Mouse (Mus musculus): Measurements from ENCODE around the gene Tsc22d4. TPM values are rescaled to one million over a fixed set of nuclear protein-coding genes. Genes with fewer than 3 reads are reported as not detected.
A peak's percentile ranks its signal among the peaks of the same experiment; 100 is the strongest.

Gene Tsc22d4
- polyA plus RNA-seq, 1 experiment, result 133 TPM

DNA sequence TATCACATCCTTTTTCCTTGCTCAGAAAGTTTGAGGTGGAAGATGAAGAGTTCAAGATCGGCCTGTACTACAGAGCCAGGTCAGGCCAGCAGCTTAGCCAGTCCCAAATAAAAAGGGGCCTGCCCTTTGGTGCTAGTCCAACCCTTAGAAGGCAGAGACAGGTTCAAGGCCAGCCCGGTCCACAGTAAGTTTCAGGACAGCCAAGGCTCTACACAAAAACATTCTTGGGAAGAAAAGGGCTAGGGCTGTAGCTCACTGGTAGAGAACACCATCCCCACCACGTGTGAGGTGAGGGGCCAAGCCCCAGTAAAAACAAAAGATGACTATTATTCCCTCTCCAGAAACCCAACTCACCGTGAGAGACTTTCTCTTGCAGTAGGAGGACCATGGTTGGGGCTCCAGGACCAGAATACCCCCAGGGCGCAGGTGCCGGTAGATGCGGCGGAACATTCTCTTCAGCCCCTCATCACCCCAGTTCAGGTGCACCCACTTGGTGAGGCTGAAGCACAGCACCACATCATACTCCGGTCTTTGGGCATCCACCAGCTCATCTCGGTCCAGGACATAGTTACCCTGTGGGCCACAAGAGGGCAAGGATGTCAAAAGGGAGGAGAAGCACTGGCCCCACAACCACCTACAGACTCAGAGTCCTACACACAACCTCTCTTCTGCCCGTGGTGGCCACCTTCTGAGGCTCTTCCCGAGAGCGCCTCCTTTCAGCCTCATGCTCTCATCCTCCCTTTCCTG is 37.4 kb downstream of the Tsc22d4 start:
- Histone ChIP-seq H3K27ac (ENCODE audit: insufficient read depth, low read length) (no peak overlapping the region), H3K36me3 (ENCODE audit: control insufficient read depth, insufficient read depth, low read length) (peaks cover 22% of the 10 kb centered on the region), H3K4me1 (ENCODE audit: control insufficient read depth, insufficient read depth, insufficient read length) (peaks cover 19% of the 10 kb centered on the region), H3K27me3 (ENCODE audit: control insufficient read depth, insufficient read depth, low read length) (no peaks in the 10 kb centered on the region), H3K4me3 (ENCODE audit: extremely low read depth, insufficient read depth, insufficient read length) (no peak overlapping the region)
- 78% methylated on average over 13 of the region's 13 CpGs for WGBS
- TF ChIP-seq POLR2A (IDR thresholded peaks at IDR 0.05; ENCODE audit: low read depth, low read length), result no peak
- DNase-seq (ENCODE audit: low read depth in 1 of 2, low spot score in 2 of 2), result no peak

DNA sequence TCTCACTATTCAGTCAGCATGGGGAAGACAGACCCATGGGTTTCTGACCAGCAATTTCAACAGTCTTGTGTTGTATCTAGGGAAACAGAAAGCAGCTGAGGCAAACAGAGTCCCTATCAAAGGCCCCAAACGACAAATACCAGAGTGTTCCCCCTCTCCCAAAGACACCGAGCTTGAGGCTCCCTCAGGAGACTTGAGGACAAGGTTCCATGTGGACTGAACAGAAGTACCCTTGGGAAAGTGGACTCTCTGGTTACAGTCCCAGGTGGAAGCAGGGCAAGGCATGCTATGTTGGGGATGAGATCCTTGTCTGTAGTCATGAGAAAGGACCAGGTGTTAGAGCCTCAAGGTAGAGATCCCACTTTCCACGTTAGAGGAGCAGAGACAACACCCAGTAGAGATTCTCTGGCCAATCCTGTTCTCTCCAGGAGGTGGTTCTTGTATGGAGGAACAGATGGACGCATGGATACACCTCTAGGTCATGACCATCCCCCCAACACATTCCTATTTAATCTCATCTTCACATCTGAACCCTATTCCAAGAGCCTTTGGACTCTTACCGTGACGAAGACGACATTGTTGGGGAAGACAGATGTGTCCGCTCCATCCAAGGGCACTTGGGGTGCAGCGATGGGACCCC is 38.5 kb downstream of the Tsc22d4 start:
- H3K4me3 ChIP-seq (ENCODE audit: extremely low read depth, insufficient read depth, insufficient read length), result no peak overlapping the region

DNA sequence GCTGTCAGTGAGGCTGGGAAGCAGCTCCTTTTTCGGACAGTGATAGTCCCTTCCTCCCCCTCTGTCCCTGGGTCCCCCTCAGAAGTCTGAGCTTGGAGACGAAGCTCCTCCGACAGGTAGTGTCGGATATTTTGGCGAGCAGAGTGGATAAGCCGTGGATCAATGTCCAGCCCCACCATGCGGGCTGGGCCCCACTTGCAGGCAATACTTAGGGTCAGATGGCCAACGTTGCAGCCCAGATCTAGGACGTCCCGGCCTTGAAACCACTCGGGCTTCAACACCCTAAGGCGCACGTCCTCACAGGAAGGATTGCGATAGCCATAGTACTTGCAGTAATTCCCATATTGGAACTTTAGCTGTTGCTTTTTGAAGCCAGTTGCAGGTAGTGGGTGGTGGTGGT is 39.0 kb downstream of the Tsc22d4 start:
- no peak overlapping the region for H3K27ac ChIP-seq (ENCODE audit: insufficient read depth, low read length)
- no peak overlapping the region for H3K4me3 ChIP-seq (ENCODE audit: extremely low read depth, insufficient read depth, insufficient read length)
- H3K36me3 ChIP-seq (ENCODE audit: control insufficient read depth, insufficient read depth, low read length), result peaks cover 22% of the 10 kb centered on the region
- DNase-seq (ENCODE audit: low read depth in 1 of 2, low spot score in 2 of 2), result no peak
- no peak for TF ChIP-seq CTCF (IDR thresholded peaks at IDR 0.05; ENCODE audit: extremely low read depth, insufficient read depth, insufficient read length, insufficient replicate concordance)
- TF ChIP-seq POLR2A (IDR thresholded peaks at IDR 0.05; ENCODE audit: low read depth, low read length), result no peak
- H3K4me1 ChIP-seq (ENCODE audit: control insufficient read depth, insufficient read depth, insufficient read length), result peaks cover 17% of the 10 kb centered on the region
- H3K27me3 ChIP-seq (ENCODE audit: control insufficient read depth, insufficient read depth, low read length), result no peaks in the 10 kb centered on the region
- WGBS, result 84% methylated on average over 14 of the region's 14 CpGs

More for the DNA sequence above, 38.5 kb downstream of the Tsc22d4 start:
- WGBS, result 75% methylated on average over 9 of the region's 9 CpGs
- H3K27me3 ChIP-seq (ENCODE audit: control insufficient read depth, insufficient read depth, low read length), result no peaks in the 10 kb centered on the region
- H3K36me3 ChIP-seq (ENCODE audit: control insufficient read depth, insufficient read depth, low read length), result peaks cover 22% of the 10 kb centered on the region
- no peak for DNase-seq (ENCODE audit: low read depth in 1 of 2, low spot score in 2 of 2)
- H3K4me1 ChIP-seq (ENCODE audit: control insufficient read depth, insufficient read depth, insufficient read length), result peaks cover 17% of the 10 kb centered on the region
- no peak overlapping the region for H3K27ac ChIP-seq (ENCODE audit: insufficient read depth, low read length)
- TF ChIP-seq CTCF (IDR thresholded peaks at IDR 0.05; ENCODE audit: extremely low read depth, insufficient read depth, insufficient read length, insufficient replicate concordance), result no peak
- no peak for TF ChIP-seq POLR2A (IDR thresholded peaks at IDR 0.05; ENCODE audit: low read depth, low read length)

DNA sequence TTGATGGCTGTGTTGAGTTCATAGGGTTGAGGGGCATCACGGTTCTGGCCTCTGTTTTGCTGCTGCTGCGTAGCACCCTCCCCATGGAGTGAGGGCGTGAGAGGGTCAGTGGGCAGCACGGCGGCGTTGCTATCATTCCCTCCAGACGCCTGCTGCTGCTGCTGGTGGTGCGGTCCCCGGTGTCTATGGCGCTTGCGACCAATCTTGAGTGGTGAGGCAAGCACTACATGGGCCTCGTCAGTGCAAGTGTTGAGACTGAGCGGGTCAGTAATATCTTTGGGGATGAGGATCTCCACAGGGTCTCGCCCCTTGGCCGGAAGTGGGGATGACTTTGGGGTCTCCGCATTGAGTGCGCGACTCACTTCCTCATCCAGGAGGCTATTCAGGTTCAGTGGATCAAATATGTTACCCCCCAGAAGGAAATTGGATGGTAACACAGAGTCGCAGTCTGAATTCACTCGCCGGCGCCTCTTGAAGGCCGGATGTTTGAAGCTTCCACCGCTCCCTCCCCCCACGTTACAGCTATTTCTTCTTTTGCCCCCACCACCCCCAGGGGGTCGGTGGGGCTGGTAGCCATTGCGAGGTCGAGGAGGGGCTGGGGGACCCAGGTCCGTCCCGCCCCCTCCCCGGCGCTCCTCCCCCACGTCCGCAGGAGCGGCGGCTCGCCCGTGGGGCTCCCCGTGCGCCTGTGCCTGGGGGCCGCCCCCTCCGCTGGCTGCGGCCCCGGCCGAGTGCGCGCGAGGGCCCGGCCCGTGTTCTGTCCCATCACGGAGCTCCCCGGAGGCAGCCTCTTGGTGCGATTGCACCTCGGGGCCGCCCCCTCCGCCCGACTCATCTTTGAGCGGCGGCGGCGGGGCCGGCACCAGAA is 39.9 kb downstream of the Tsc22d4 start:
- peak in 1 of 2 experiments; percentile 48 for DNase-seq (ENCODE audit: low read depth in 1 of 2, low spot score in 2 of 2)
- peaks cover 17% of the 10 kb centered on the region for H3K4me1 ChIP-seq (ENCODE audit: control insufficient read depth, insufficient read depth, insufficient read length)
- peak overlapping the region; percentile 97 for H3K27ac ChIP-seq (ENCODE audit: insufficient read depth, low read length)
- peak overlapping the region; percentile 80 for H3K4me3 ChIP-seq (ENCODE audit: extremely low read depth, insufficient read depth, insufficient read length)
- WGBS, result 2% methylated on average over 57 of the region's 62 CpGs
- no peak for TF ChIP-seq CTCF (IDR thresholded peaks at IDR 0.05; ENCODE audit: extremely low read depth, insufficient read depth, insufficient read length, insufficient replicate concordance)
- no peak for TF ChIP-seq POLR2A (IDR thresholded peaks at IDR 0.05; ENCODE audit: low read depth, low read length)
- no peaks in the 10 kb centered on the region for H3K27me3 ChIP-seq (ENCODE audit: control insufficient read depth, insufficient read depth, low read length)
- peaks cover 22% of the 10 kb centered on the region for H3K36me3 ChIP-seq (ENCODE audit: control insufficient read depth, insufficient read depth, low read length)

DNA sequence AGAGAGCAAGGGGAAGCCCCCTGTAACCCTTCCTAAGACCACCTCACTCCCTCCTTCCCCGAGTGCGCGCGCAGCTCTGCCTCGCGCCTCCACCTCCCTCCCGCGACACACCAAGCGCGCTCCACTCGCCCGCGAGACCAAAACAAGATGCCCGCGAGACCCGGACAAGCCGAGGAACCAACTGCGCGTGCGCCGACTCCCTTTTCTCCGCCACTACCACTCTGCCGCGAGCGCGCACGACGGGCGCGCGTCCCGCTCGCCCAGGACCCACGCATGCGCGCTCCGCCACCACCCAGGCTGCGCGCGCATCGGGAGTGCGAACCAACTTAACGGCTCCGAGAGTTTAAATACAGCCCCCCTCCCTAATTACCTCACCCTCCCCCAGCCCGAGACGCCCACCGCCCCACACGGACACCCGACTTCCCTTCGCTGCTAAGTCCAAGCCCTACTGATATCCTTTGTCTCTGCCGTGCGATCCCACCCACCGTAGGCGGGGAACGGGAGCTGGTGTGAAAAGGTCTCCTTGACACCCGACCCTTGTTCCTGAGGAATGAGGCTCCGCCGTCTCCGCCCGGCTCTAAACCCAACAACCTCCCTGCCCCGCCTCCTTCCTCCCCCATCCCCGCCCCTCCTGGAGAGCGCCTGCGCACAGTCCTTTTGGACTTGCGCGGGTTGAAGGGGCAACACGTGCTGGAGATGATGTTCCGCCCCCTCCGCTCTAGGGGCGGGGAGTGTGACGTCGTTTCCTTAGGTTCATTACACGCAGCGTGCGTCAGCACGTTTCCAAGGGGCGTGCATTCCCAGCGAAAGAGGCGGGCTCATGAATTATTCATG is 40.8 kb downstream of the Tsc22d4 start:
- under 1% methylated on average over 79 of the region's 79 CpGs for WGBS
- Histone ChIP-seq H3K27ac (ENCODE audit: insufficient read depth, low read length) (peak overlapping the region; percentile 97), H3K4me1 (ENCODE audit: control insufficient read depth, insufficient read depth, insufficient read length) (peaks cover 17% of the 10 kb centered on the region), H3K27me3 (ENCODE audit: control insufficient read depth, insufficient read depth, low read length) (no peaks in the 10 kb centered on the region), H3K36me3 (ENCODE audit: control insufficient read depth, insufficient read depth, low read length) (peaks cover 21% of the 10 kb centered on the region), H3K4me3 (ENCODE audit: extremely low read depth, insufficient read depth, insufficient read length) (peak overlapping the region; percentile 84)
- TF ChIP-seq POLR2A (IDR thresholded peaks at IDR 0.05; ENCODE audit: low read depth, low read length) (peak; percentile 95), CTCF (IDR thresholded peaks at IDR 0.05; ENCODE audit: extremely low read depth, insufficient read depth, insufficient read length, insufficient replicate concordance) (no peak)
- DNase-seq (ENCODE audit: low read depth in 1 of 2, low spot score in 2 of 2), result peak; percentile 97 to 100

Measured in spleen, adult 2 months (tissue).